Mouse (Mus musculus) midbrain, embryonic 16.5 days (tissue): Measurements from ENCODE around the gene Bmp8b. TPM values are rescaled to one million over a fixed set of nuclear protein-coding genes. Genes with fewer than 3 reads are reported as not detected.
"Not testable (repeated sequence)": the region's sequence is repeated elsewhere in the genome, so short reads cannot be mapped to it uniquely, and the experiment has no call there.

Experiments
- ATAC-seq: fragments of 200-750 bp; cut with Nextera tagmentation; 2 replicates; pipeline ENCODE4 v1.8.0; 2017; ENCODE audit warnings: moderate TSS enrichment
- H3K27ac ChIP-seq: fragments of 300-500 bp; sonication (generic); 2 replicates; pipeline ENCODE4 v1.5.1; 2014; ENCODE audit warnings: mild to moderate bottlenecking, low read length, mixed read lengths
- H3K27me3 ChIP-seq: fragments of 300-500 bp; sonication (generic); 2 replicates; pipeline ENCODE4 v1.6.1; 2014; ENCODE audit warnings: low read depth, low read length, mixed read lengths; ENCODE audit not compliant: control insufficient read depth, insufficient read depth
- H3K36me3 ChIP-seq: fragments of 300-500 bp; sonication (generic); 2 replicates; pipeline ENCODE4 v1.6.1; 2014; ENCODE audit warnings: mild to moderate bottlenecking, low read length, moderate library complexity, mixed read lengths; ENCODE audit not compliant: control insufficient read depth, insufficient read depth
- H3K4me1 ChIP-seq: fragments of 300-500 bp; sonication (generic); 2 replicates; pipeline ENCODE4 v1.6.1; 2014; ENCODE audit warnings: mild to moderate bottlenecking, low read length, mixed read lengths; ENCODE audit not compliant: control insufficient read depth, insufficient read depth
- H3K4me2 ChIP-seq: fragments of 300-500 bp; sonication (generic); 2 replicates; pipeline ENCODE4 v1.6.1; 2014; ENCODE audit warnings: mild to moderate bottlenecking, low read length, mixed read lengths
- H3K4me3 ChIP-seq: fragments of 300-500 bp; sonication (generic); 2 replicates; pipeline ENCODE4 v1.5.1; 2014; ENCODE audit warnings: low read depth, mild to moderate bottlenecking, low read length, moderate library complexity, mixed read lengths
- H3K9ac ChIP-seq: fragments of 300-500 bp; sonication (generic); 2 replicates; pipeline ENCODE4 v1.6.1; 2014; ENCODE audit warnings: low read depth, low read length, mixed read lengths
- H3K9me3 ChIP-seq: fragments of 300-500 bp; sonication (generic); replicated peaks from 2 replicates; pipeline ENCODE4 v1.6.1; 2014; ENCODE audit warnings: mild to moderate bottlenecking, low read length, mixed read lengths; ENCODE audit not compliant: control insufficient read depth, poor library complexity, severe bottlenecking
- WGBS: fragments of 180-500 bp; shearing (Covaris S2); extraction: QIAGEN DNeasy Blood & Tissue Kit; methylation state at CpG from one replicate; pipeline ENCODE4 v1.1.7; 2014; 5-methylcytosine and 5-hydroxymethylcytosine counted together
- polyA plus RNA-seq: library from polyadenylated mRNA; unstranded; fragments of >200 nt; fragmentation: Nextera tagmentation; extraction: Ambion mirVana; gene quantifications from 2 replicates; pipeline ENCODE4 v1.2.1, GENCODE M21; 2015

Gene Bmp8b
- polyA plus RNA-seq, 1 experiment from 2014 or later: 0.51 TPM

GRCm38 (mm10) chr4:123106864-123107263 lies 1.9 kb downstream of the Bmp8b start:
- Histone ChIP-seq H3K9ac (no peak overlapping the region), H3K27me3 (peaks cover 28% of the 10 kb centered on the region), H3K4me2 (no peak overlapping the region), H3K36me3 (no peaks in the 10 kb centered on the region), H3K4me1 (peaks cover 6% of the 10 kb centered on the region; the same call in 1 of the 2 replicates), H3K27ac (no peak overlapping the region), H3K4me3 (no peak overlapping the region), H3K9me3 (no peaks in the 10 kb centered on the region)
- ATAC-seq: no peak
- 85% methylated on average over 2 of the region's 2 CpGs for WGBS

GRCm38 (mm10) chr4:123108056-123108455 lies 3.1 kb downstream of the Bmp8b start:
- peaks cover 6% of the 10 kb centered on the region; the same call in 1 of the 2 replicates for H3K4me1 ChIP-seq
- H3K36me3 ChIP-seq: no peaks in the 10 kb centered on the region
- H3K4me3 ChIP-seq: no peak overlapping the region
- no peak overlapping the region for H3K4me2 ChIP-seq
- no peaks in the 10 kb centered on the region for H3K9me3 ChIP-seq
- 93% methylated on average over 5 of the region's 5 CpGs for WGBS
- H3K9ac ChIP-seq: no peak overlapping the region
- H3K27ac ChIP-seq: no peak overlapping the region
- H3K27me3 ChIP-seq: peaks cover 28% of the 10 kb centered on the region
- no peak for ATAC-seq

GRCm38 (mm10) chr4:123110751-123111150 lies 5.8 kb downstream of the Bmp8b start:
- Histone ChIP-seq H3K9me3 (no peaks in the 10 kb centered on the region), H3K4me1 (no peaks in the 10 kb centered on the region), H3K36me3 (no peaks in the 10 kb centered on the region), H3K4me3 (no peak overlapping the region), H3K4me2 (no peak overlapping the region), H3K9ac (no peak overlapping the region), H3K27ac (no peak overlapping the region), H3K27me3 (peaks cover 15% of the 10 kb centered on the region)
- 93% methylated on average over 4 of the region's 4 CpGs for WGBS
- ATAC-seq: no peak

GRCm38 (mm10) chr4:123111275-123111983 lies 6.5 kb downstream of the Bmp8b start:
- H3K27me3 ChIP-seq, H3K9me3 ChIP-seq, H3K27ac ChIP-seq, H3K36me3 ChIP-seq, H3K4me2 ChIP-seq, H3K4me3 ChIP-seq, ATAC-seq, H3K9ac ChIP-seq, H3K4me1 ChIP-seq: not testable (repeated sequence)
- WGBS: 85% methylated on average over 10 of the region's 10 CpGs

- Histone ChIP-seq H3K27ac (no peak overlapping the region), H3K9ac (no peak overlapping the region), H3K4me3 (no peak overlapping the region), H3K36me3 (no peaks in the 10 kb centered on the region), H3K27me3 (no peaks in the 10 kb centered on the region; the same call in 1 of the 2 replicates), H3K4me1 (no peaks in the 10 kb centered on the region), H3K9me3 (no peaks in the 10 kb centered on the region), H3K4me2 (no peak overlapping the region)
- no peak for ATAC-seq
- WGBS: 82% methylated on average over 8 of the region's 8 CpGs
Observed at GRCm38 (mm10) chr4:123112216-123112764, 7.3 kb downstream of the Bmp8b start.

GRCm38 (mm10) chr4:123114651-123115050 lies 9.7 kb downstream of the Bmp8b start:
- not testable (repeated sequence) for H3K9ac ChIP-seq, H3K9me3 ChIP-seq, H3K4me1 ChIP-seq, H3K4me2 ChIP-seq, H3K4me3 ChIP-seq, H3K27me3 ChIP-seq, H3K27ac ChIP-seq, H3K36me3 ChIP-seq, ATAC-seq
- 88% methylated on average over 4 of the region's 4 CpGs for WGBS

GRCm38 (mm10) chr4:123116011-123116410 lies 11.0 kb downstream of the Bmp8b start, which contains the start of gene Oxct2b:
Gene Oxct2b (plus strand): TSS chr4:123116266.
- ATAC-seq: peak; percentile 46
- H3K27ac ChIP-seq: no peak within 1 kb of the TSS
- 17% methylated on average over 22 of the region's 22 CpGs for WGBS
- no peaks in the 10 kb centered on the region for H3K9me3 ChIP-seq
- peak within 1 kb of the TSS; percentile 59 for H3K4me2 ChIP-seq
- peak within 1 kb of the TSS; percentile 58 for H3K9ac ChIP-seq
- no peaks in the 10 kb centered on the region for H3K4me1 ChIP-seq
- H3K36me3 ChIP-seq: no peaks in the 10 kb centered on the region
- H3K4me3 ChIP-seq: peak within 1 kb of the TSS; percentile 43
- H3K27me3 ChIP-seq: no peaks in the 10 kb centered on the region

GRCm38 (mm10) chr4:123116640-123117039 lies 11.7 kb downstream of the Bmp8b start:
- ATAC-seq: peak; percentile 90
- H3K27me3 ChIP-seq, H3K27ac ChIP-seq, H3K9ac ChIP-seq, H3K4me1 ChIP-seq, H3K9me3 ChIP-seq, H3K36me3 ChIP-seq: not testable (repeated sequence)
- 18% methylated on average over 33 of the region's 42 CpGs for WGBS
- Histone ChIP-seq H3K4me3 (peak overlapping the region; percentile 43), H3K4me2 (peak overlapping the region; percentile 59)

- no peaks in the 10 kb centered on the region for H3K4me1 ChIP-seq
- H3K4me2 ChIP-seq: no peak overlapping the region
- no peak for ATAC-seq
- no peaks in the 10 kb centered on the region for H3K27me3 ChIP-seq
- peaks cover 10% of the 10 kb centered on the region for H3K36me3 ChIP-seq
- 91% methylated on average over 2 of the region's 2 CpGs for WGBS
- no peak overlapping the region for H3K27ac ChIP-seq
- no peaks in the 10 kb centered on the region for H3K9me3 ChIP-seq
- H3K4me3 ChIP-seq: no peak overlapping the region
- no peak overlapping the region for H3K9ac ChIP-seq
Observed at GRCm38 (mm10) chr4:123121286-123121685, 16.3 kb downstream of the Bmp8b start.
